Mouse (Mus musculus) right cerebral cortex, adult 2 months (tissue): Measurements from ENCODE around the gene Zdhhc12.
A peak's percentile ranks its signal among the peaks of the same experiment; 100 is the strongest.

Source experiments
- DNase-seq, 2 experiments: peaks; one replicate each; pipeline ENCODE4 v3.0.0; 2021 to 2022; ENCODE audit warnings: low spot score in 2 of 2

Zdhhc12 gene

GRCm38 (mm10) chr2:30100214-30100613 lies 6.8 kb upstream of the Zdhhc12 start:
- DNase-seq, result no peak

DNA sequence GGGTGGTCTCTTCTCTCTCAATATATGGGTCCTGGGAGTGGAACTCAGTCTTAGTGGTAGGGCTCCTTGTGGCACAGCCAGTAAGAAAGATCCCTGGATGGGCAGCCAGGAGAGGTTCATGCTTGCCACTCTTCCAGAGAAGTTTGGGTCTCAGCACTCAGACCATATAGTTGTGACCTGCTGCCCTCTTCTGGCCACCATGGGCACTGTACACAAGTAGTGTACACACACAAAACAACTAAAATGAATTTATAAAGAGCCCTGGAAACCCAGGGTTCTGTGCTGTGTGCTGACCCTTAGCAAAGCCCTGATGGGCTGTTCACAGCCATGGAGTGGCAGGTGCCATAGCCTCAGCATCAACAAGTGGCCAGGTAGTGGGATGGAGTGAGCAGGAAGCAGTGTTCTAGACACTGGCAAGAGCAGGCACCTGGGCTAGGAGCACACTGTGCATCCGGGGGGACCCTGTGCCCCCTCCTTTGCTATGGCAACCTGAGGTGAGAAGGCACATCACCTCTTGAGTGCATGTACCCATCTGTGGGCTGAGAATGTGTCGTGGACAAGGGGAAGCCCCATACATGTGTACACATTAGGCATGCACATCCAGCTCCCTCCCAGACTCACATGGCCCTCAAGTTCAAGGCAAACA lies 2.6 kb upstream of the Zdhhc12 start:
- no peak for DNase-seq

- peak in 1 of 2 experiments; percentile 24 for DNase-seq
These were observed 750 bp upstream of the Zdhhc12 start for GRCm38 (mm10) chr2:30094208-30094588.

GRCm38 (mm10) chr2:30092280-30092918 lies 1.0 kb downstream of the Zdhhc12 start:
- DNase-seq, result no peak

GRCm38 (mm10) chr2:30091521-30091920 lies 1.9 kb downstream of the Zdhhc12 start:
- no peak for DNase-seq

- no peak for DNase-seq
These were observed 6.1 kb downstream of the Zdhhc12 start for GRCm38 (mm10) chr2:30087310-30087709.

DNA sequence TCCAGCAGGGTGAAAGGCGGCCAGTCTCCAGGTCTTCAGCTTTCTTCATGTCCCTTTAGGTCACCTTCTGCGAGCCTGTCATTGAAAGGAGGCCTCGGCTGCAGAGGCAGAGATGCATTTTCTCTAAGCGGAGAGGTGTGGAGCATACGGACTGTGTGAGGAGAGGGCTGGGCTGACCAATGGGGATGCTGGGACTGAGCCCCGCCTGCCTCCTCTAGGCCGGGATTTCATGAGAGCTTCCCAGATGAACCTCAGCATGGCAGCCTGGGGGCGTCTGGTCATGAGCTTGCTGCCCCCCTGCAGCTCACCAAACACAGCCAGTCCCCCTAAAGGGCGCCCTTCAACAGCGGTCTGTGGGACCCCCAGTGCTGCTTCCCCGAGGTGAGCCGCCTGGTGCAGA lies 8.8 kb downstream of the Zdhhc12 start:
- no peak for DNase-seq

DNA sequence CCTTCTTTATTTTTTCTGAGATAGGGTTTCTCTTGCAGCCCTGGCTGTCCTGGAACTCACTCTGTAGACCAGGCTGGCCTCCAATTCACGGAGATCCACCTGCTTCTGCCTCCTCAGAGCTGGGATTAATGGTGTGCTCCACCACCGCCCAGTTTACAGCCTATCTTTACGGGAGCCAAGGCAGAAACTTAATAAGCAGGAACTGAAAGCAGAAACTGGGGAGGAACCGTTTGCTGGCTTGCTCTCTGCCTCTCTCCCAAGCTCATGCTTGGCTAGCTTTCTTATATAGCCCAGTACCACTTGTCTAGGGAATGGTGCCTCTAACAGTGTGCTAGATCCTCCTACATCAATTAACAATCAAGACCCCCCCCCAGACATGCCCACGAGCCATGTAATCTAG lies 9.3 kb downstream of the Zdhhc12 start:
- DNase-seq, result no peak

- no peak for DNase-seq
These were observed 13.2 kb downstream of the Zdhhc12 start for GRCm38 (mm10) chr2:30080181-30080800.

DNA sequence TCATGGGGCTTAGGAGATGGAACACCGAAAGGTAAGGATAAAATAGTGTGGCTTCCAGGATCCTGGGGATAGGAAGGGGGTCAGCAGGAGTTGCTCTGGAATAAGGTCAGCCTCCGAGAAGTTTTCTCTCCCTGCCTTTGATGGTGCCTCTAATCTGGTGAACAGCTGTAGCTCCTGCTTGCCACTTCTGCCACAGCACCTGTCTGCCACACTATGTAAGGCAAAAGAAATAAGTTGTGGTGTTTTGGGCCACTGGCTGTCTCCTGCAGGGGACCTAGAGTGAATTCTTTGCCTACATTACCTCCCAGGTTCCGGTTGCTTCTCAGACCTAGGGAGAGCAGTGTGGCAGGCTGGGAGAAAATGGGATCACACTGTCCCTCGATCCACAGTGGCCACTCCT lies 14.7 kb downstream of the Zdhhc12 start:
- no peak for DNase-seq

DNA sequence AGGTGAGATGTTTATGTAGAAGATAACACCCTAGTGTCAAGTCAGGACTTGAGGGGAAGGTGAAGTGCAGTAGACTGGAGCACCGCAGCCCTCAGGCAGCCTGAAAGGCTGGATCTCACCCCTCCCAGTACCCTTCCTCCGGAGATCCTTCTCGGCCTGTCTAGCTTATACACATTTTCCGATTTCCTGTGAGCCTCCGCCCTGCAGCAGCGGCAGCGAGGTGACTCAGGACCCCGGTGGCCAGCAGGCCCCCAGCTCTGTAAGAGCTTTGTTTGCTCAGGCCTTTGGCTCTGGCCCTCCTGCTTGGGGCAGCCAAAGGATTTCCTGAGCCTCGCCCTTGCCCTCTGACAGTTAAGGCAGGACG lies 15.1 kb downstream of the Zdhhc12 start:
- DNase-seq, result no peak

GRCm38 (mm10) chr2:30077502-30078348 lies 15.7 kb downstream of the Zdhhc12 start, which contains the start of gene Pkn3:
Gene Pkn3 (plus strand): TSS chr2:30077684.
- peak; percentile 70 to 74 for DNase-seq

DNA sequence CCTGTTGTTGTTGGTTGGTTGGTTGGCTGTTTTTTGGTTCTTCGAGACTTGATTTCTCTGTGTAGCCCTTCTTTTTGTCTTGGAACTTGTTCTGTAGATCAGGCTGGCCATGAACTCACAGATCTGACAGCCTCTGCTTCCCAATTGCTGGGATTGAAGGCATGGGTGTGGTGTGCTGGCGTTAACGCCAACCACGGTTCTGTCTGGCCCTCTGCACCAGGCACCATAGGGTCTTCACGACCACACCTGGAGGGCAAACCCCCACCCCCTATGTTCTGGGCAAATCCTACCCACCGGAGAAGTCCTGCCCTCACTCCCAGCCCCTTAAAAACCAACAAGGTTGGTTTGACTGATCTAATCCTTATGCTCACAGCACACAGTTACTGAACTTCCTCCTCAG lies 16.5 kb downstream of the Zdhhc12 start:
- DNase-seq, result no peak

GRCm38 (mm10) chr2:30076439-30076838 lies 17.0 kb downstream of the Zdhhc12 start:
- DNase-seq, result no peak

GRCm38 (mm10) chr2:30075625-30076024 lies 17.8 kb downstream of the Zdhhc12 start:
- no peak for DNase-seq

- no peak for DNase-seq
These were observed 20.2 kb downstream of the Zdhhc12 start for GRCm38 (mm10) chr2:30073285-30073684.

DNA sequence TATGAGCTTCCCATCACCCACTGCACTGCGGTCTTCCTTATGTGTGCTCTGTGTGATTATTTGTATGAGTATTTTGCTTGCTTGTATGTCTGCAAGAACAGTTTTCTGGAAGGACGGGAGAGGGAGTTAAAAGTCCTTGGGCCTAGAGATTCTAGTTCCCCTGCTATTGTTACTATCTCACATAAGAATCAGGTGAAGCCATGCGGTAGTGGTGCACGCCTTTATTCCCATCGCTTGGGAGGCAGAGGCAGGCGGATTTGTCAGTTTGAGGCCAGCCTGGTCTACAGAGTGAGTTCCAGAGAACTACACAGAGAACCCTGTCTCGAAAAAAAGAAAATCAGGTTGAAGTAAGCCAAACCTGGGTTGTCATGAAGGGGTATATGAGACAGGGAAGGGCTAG lies 20.6 kb downstream of the Zdhhc12 start:
- DNase-seq, result no peak

DNA sequence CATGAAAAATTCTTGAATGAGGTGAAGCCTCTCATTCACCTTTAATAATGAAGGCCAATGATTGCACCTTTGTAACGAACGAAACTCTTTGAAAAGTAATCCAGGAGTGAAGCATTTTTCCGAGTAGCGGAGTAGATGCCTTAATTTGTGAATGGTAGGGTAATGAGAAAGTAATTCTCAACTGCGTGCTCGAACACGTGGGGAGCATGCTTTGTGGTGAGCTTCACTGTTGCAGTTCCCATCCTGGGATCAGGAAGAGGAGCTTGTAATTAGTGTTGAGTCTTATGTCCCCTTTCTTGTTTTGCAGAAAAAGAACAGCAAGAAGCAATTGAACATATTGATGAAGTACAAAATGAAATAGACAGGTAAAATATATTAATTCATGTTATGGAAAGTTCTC lies 25.5 kb downstream of the Zdhhc12 start:
- no peak for DNase-seq

DNA sequence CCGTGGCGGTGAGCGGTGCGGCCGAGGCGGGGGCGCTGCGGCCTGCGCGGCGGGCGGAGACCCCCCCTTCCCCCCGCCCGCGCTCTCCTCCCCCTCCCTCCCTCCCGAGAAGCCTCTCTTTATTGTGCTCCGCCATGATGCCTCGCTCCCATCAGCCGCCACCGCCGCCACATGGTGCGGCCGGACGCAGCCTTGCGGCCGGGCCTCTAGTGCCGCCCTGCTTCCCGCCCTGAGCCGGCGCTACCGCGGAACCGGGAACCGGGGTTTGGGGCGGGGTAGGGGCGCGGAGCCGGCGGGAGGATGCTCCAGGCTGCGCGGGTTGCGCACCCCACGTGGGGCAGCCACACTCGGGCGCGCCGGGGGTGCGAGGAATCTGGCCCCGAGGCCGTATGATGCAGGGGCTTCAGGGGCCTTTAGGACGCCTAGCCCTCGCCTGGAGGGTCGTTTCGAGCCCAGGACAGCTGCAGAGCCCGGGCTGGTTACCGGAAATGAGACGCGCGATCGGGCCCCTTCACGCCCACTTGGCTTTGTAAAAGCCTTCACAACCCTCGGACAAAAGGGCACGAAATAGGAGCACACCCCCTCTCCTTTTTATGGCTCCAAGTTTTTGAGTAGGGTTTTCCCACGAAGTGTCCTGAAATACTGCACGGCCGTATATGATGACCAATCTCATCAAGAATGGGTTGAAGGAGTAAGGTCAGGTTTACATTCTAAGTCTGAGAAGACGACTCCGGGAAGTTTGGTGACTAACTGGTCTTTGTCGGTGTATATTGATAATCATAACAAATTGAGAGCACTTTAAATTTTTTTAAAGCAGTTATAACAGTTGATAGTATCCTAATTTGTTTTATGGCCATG lies 26.2 kb downstream of the Zdhhc12 start:
- peak; percentile 24 to 28 for DNase-seq

- peak; percentile 82 to 85 for DNase-seq
These were observed 27.2 kb downstream of the Zdhhc12 start for GRCm38 (mm10) chr2:30066046-30066901.
